22 mouse cellular contexts compared by ENCODE assay signal in the genomic region with DNA sequence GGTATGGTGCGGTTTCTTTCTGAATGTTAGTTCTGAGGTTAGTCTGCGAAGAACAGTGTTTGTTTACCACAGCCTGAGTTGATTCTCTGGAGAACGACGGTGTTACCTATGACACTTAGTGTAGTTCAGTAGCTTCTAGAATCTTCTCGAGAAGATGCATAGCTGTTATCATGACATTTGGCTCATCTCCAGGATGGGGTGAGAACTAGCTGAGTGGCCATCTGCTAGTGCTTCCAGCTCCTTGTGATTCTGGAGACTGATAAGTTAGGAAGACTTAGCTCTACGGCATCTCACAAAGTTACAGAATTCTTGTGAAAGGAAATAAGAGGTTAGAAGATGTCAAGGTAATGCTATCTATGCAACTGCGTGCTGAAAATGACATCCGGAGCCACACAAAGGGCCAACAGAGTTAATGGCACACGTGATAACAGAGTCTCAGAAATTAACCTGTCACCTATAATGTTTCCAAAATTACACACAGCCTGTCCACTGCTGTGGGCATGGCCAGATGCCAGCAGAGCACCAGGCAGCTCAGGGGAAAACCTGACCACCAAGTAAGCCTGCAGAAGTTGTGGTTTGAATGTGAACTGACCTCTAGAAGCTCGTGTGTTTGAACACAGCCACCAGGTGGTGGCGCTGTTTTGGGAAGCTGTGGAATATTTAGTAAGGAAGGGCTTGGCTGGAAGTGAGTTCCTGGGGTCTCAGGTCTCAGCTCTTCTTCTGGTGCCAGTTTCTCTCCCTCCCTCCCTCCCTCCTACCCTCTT. TPM values are rescaled to one million over a fixed set of nuclear protein-coding genes. Genes with fewer than 3 reads are reported as not detected.
A peak's percentile ranks its signal among the peaks of the same experiment; 100 is the strongest.
DNase-seq lines count a peak whose midpoint lies in the region; ATAC-seq and TF ChIP-seq lines count a peak whose summit lies in the region.
"Had no signal": no experiment of that assay in that cellular context is flagged by ENCODE, and none has a peak within 500 bp of the region (broad histone marks: within the 10 kb centered on the region; RNA-seq: fewer than 3 reads in every experiment).

No protein-coding gene starts in this region.

- WGBS in heart, embryonic 11.5 days (ENCODE audit: insufficient replicate concordance): 71% methylated on average over 11 of the region's 11 CpGs

- H3K9me3 ChIP-seq in heart, embryonic 11.5 days (replicated peaks; ENCODE audit: control insufficient read depth, low read length): peaks cover 4% of the 10 kb centered on the region; the same call in 1 of the 2 replicates
- H3K9me3 ChIP-seq: intestine, embryonic 15.5 days; limb, embryonic 10.5 days; neural tube, embryonic 13.5 days had no signal

- H3K4me2 ChIP-seq in heart, embryonic 11.5 days: no peak overlapping the region
- H3K4me2 ChIP-seq: heart, embryonic 12.5 days; intestine, embryonic 15.5 days; neural tube, embryonic 13.5 days had no signal

- H3K36me3 ChIP-seq in heart, embryonic 11.5 days (ENCODE audit: control insufficient read depth, insufficient read depth, low read length): no peaks in the 10 kb centered on the region
- H3K36me3 ChIP-seq: heart, embryonic 12.5 days; intestine, embryonic 15.5 days; limb, embryonic 10.5 days; neural tube, embryonic 13.5 days had no signal

- no peak for ATAC-seq in heart, embryonic 11.5 days (replicated peaks; ENCODE audit: insufficient number of reproducible peaks, low FRiP score, low TSS enrichment)
- ATAC-seq: forebrain, embryonic 16.5 days; intestine, embryonic 15.5 days; midbrain, embryonic 16.5 days had no signal

- H3K4me1 ChIP-seq in heart, embryonic 11.5 days (ENCODE audit: control insufficient read depth, insufficient read depth, low read length): no peaks in the 10 kb centered on the region
- H3K4me1 ChIP-seq: heart, embryonic 12.5 days; intestine, embryonic 15.5 days; limb, embryonic 10.5 days; neural tube, embryonic 13.5 days had no signal

- DNase-seq in heart, adult 11 months: peak; percentile 73
- peak; percentile 19 for DNase-seq in left cerebral cortex, postnatal 4 days
- DNase-seq in left cerebral cortex, adult 18-20 months (ENCODE audit: low spot score in 2 of 2): no peak
- DNase-seq in brain, adult 2 months (ENCODE audit: low read depth, low spot score): peak; percentile 74
- peak; percentile 53 to 54 for DNase-seq in cerebellum, postnatal 10 days
- no peak for DNase-seq in gastrocnemius, adult 2 months
- no peak for DNase-seq in adrenal gland, postnatal 10 days
- DNase-seq: adrenal gland, adult 8-10 months; gastrocnemius, postnatal 10 days; layer of hippocampus, adult 9-11 months; retina, postnatal 1 day had no signal

- intact Hi-C loops in left cerebral cortex, postnatal 4 days (cut with DNase I): no loop called here
- intact Hi-C loops in gastrocnemius, adult 2 months (cut with DNase I): no loop called here

- H3K27me3 ChIP-seq in heart, embryonic 11.5 days (ENCODE audit: control insufficient read depth, insufficient read depth, low read length): no peaks in the 10 kb centered on the region
- H3K27me3 ChIP-seq: heart, embryonic 12.5 days; intestine, embryonic 15.5 days; neural tube, embryonic 13.5 days had no signal

- H3K27ac ChIP-seq in heart, embryonic 11.5 days (ENCODE audit: low read depth, low read length): no peak overlapping the region
- H3K27ac ChIP-seq in gastrocnemius, adult 2 months: no peak overlapping the region
- H3K27ac ChIP-seq: intestine, embryonic 15.5 days; limb, embryonic 10.5 days; neural tube, embryonic 13.5 days had no signal

- no peak overlapping the region for H3K4me3 ChIP-seq in heart, embryonic 11.5 days (ENCODE audit: low read depth, low read length)
- no peak overlapping the region for H3K4me3 ChIP-seq in gastrocnemius, adult 2 months
- H3K4me3 ChIP-seq: erythroblast, embryonic 14.5 days; heart, embryonic 12.5 days; intestine, embryonic 15.5 days; limb, embryonic 10.5 days; neural tube, embryonic 13.5 days had no signal

- H3K9ac ChIP-seq in heart, embryonic 11.5 days (ENCODE audit: low read depth, low read length): no peak overlapping the region
- H3K9ac ChIP-seq: heart, embryonic 12.5 days; intestine, embryonic 15.5 days; neural tube, embryonic 13.5 days had no signal

- no peak for TF ChIP-seq CTCF in gastrocnemius, adult 2 months (IDR thresholded peaks at IDR 0.05)

RNA-seq across cellular contexts. Expression of a gene that starts 39.7 kb away (rescaled TPM):
- 0.66 and 1.6 TPM in 2 replicates for polyA plus RNA-seq in heart, embryonic 11.5 days (2014; fragmentation: Nextera tagmentation; extraction: Ambion mirVana)
- under 1 TPM in 1 of 2 experiments, not detected in 1; 0.70 TPM for total RNA-seq in left cerebral cortex, postnatal 4 days (2021)
- total RNA-seq in left cerebral cortex, adult 18-20 months (2021): under 1 TPM; 0.40 to 0.63 TPM
- total RNA-seq in gastrocnemius, adult 2 months (2021): not detected
- 100 to 1,000 TPM in 1 of 2 experiments, 10 to 100 TPM in 1; 42.3 to 106 TPM for total RNA-seq in adrenal gland, postnatal 10 days (2021)
- total RNA-seq: adrenal gland, adult 8-10 months; hematopoietic stem cell, adult 5-6 weeks; megakaryocyte progenitor cell, adult 5-6 weeks had no signal
- polyA plus RNA-seq: erythroblast, embryonic 14.5 days; limb, embryonic 10.5 days; testis, adult 2 months had no signal

Comparison
In these comparisons a context has a peak if more than half of its experiments do, and no peak if none do; other contexts are left out.
1. DNase-seq: peak in heart, adult 11 months (single experiment), left cerebral cortex, postnatal 4 days (single experiment), brain, adult 2 months (single experiment) and cerebellum, postnatal 10 days (2 of 2); none in left cerebral cortex, adult 18-20 months (0 of 2), gastrocnemius, adult 2 months (single experiment) and adrenal gland, postnatal 10 days (single experiment).
2. RNA of a gene that starts 39.7 kb away (total RNA-seq): 42.3 to 106 TPM in adrenal gland, postnatal 10 days; 0.70 TPM in left cerebral cortex, postnatal 4 days, 0.40 to 0.63 TPM in left cerebral cortex, adult 18-20 months and not detected in gastrocnemius, adult 2 months; every median in the first group is over 10 times any median in the second.